8 mouse cellular contexts compared by ENCODE assay signal in genomic region chr17:26414523-26415354, GRCm38 (mm10). TPM values are rescaled to one million over a fixed set of nuclear protein-coding genes. Genes with fewer than 3 reads are reported as not detected.
DNase-seq lines count a peak whose midpoint lies in the region; ATAC-seq lines count a peak whose summit lies in the region.

Neurl1b (plus strand) TSS chr17:26414829.

- H3K27ac ChIP-seq in embryonic facial prominence, embryonic 11.5 days (replicated peaks; ENCODE audit: low read depth, low read length), result no peak within 1 kb of the TSS
- peak within 1 kb of the TSS; percentile 62; the same call in 1 of the 2 replicates for H3K27ac ChIP-seq in heart, embryonic 11.5 days (ENCODE audit: low read depth, low read length)
- 0 out of 2 replicates have a peak within 1 kb of the TSS, but pooled peaks have one; percentile 24 for H3K27ac ChIP-seq in kidney, embryonic 15.5 days
- no peak within 1 kb of the TSS for H3K27ac ChIP-seq in liver, embryonic 15.5 days (replicated peaks)
- no peak within 1 kb of the TSS for H3K27ac ChIP-seq in neural tube, embryonic 12.5 days

- 0 out of 2 replicates have a peak, but pooled peaks have one; percentile 24 for ATAC-seq in embryonic facial prominence, embryonic 11.5 days (replicated peaks; ENCODE audit: insufficient number of reproducible peaks, low FRiP score, low TSS enrichment, low read depth)
- ATAC-seq in heart, embryonic 11.5 days (replicated peaks; ENCODE audit: insufficient number of reproducible peaks, low FRiP score, low TSS enrichment), result peak; percentile 64
- peak; percentile 38 for ATAC-seq in kidney, embryonic 15.5 days (replicated peaks; ENCODE audit: low FRiP score)
- peak; percentile 52; the same call in 1 of the 2 replicates for ATAC-seq in liver, embryonic 15.5 days (ENCODE audit: insufficient read depth)
- ATAC-seq in neural tube, embryonic 12.5 days (ENCODE audit: low FRiP score, low read depth), result peak; percentile 68; the same call in 1 of the 2 replicates

- H3K27me3 ChIP-seq in embryonic facial prominence, embryonic 11.5 days (ENCODE audit: control insufficient read depth, insufficient read depth, low read length), result peaks cover 23% of the 10 kb centered on the region
- peaks cover 30% of the 10 kb centered on the region for H3K27me3 ChIP-seq in heart, embryonic 11.5 days (ENCODE audit: control insufficient read depth, insufficient read depth, low read length)
- H3K27me3 ChIP-seq in kidney, embryonic 15.5 days, result peaks cover 30% of the 10 kb centered on the region
- H3K27me3 ChIP-seq in liver, embryonic 15.5 days, result peaks cover 92% of the 10 kb centered on the region
- H3K27me3 ChIP-seq in neural tube, embryonic 12.5 days (replicated peaks), result peaks cover 43% of the 10 kb centered on the region

- under 1% methylated on average over 99 of the region's 105 CpGs for whole genome bisulfite sequencing in embryonic facial prominence, embryonic 11.5 days
- WGBS in heart, embryonic 11.5 days (ENCODE audit: insufficient replicate concordance), result under 1% methylated on average over 66 of the region's 105 CpGs
- WGBS in kidney, embryonic 15.5 days, result under 1% methylated on average over 102 of the region's 105 CpGs
- WGBS in liver, embryonic 15.5 days (ENCODE audit: insufficient replicate concordance), result 1% methylated on average over 104 of the region's 105 CpGs
- under 1% methylated on average over 103 of the region's 105 CpGs for WGBS in neural tube, embryonic 12.5 days

- DNase-seq in CD4-positive, CD25-positive, alpha-beta regulatory T cell, adult 2 months (ENCODE audit: low read depth, low spot score), result peak; percentile 67
- DNase-seq in adrenal gland, adult 2 months, result peak; percentile 78
- peak; percentile 62 for DNase-seq in embryonic facial prominence, embryonic 11.5 days (ENCODE audit: low spot score)
- peak; percentile 76 for DNase-seq in thymus, postnatal 25 days

- no peaks in the 10 kb centered on the region for H3K36me3 ChIP-seq in embryonic facial prominence, embryonic 11.5 days (replicated peaks; ENCODE audit: control insufficient read depth, insufficient read depth, low read depth, low read length)
- no peaks in the 10 kb centered on the region for H3K36me3 ChIP-seq in heart, embryonic 11.5 days (ENCODE audit: control insufficient read depth, insufficient read depth, low read length)
- no peaks in the 10 kb centered on the region for H3K36me3 ChIP-seq in kidney, embryonic 15.5 days
- no peaks in the 10 kb centered on the region for H3K36me3 ChIP-seq in liver, embryonic 15.5 days (replicated peaks)
- H3K36me3 ChIP-seq in neural tube, embryonic 12.5 days, result no peaks in the 10 kb centered on the region

- peak within 1 kb of the TSS; percentile 64 for H3K9ac ChIP-seq in embryonic facial prominence, embryonic 11.5 days (replicated peaks; ENCODE audit: low read length)
- H3K9ac ChIP-seq in heart, embryonic 11.5 days (ENCODE audit: low read depth, low read length), result peak within 1 kb of the TSS; percentile 84
- peak within 1 kb of the TSS; percentile 70 for H3K9ac ChIP-seq in kidney, embryonic 15.5 days
- peak within 1 kb of the TSS; percentile 25; the same call in 1 of the 2 replicates for H3K9ac ChIP-seq in liver, embryonic 15.5 days
- peak within 1 kb of the TSS; percentile 74 for H3K9ac ChIP-seq in neural tube, embryonic 12.5 days

- H3K4me1 ChIP-seq in embryonic facial prominence, embryonic 11.5 days (ENCODE audit: control insufficient read depth, insufficient read depth, low read length), result peaks cover 6% of the 10 kb centered on the region; the same call in 1 of the 2 replicates
- H3K4me1 ChIP-seq in heart, embryonic 11.5 days (ENCODE audit: control insufficient read depth, insufficient read depth, low read length), result peaks cover 23% of the 10 kb centered on the region
- H3K4me1 ChIP-seq in kidney, embryonic 15.5 days, result peaks cover 40% of the 10 kb centered on the region
- H3K4me1 ChIP-seq in liver, embryonic 15.5 days (replicated peaks), result peaks cover 30% of the 10 kb centered on the region
- H3K4me1 ChIP-seq in neural tube, embryonic 12.5 days, result peaks cover 17% of the 10 kb centered on the region

- peak within 1 kb of the TSS; percentile 67 for H3K4me3 ChIP-seq in embryonic facial prominence, embryonic 11.5 days (ENCODE audit: low read depth, low read length)
- H3K4me3 ChIP-seq in heart, embryonic 11.5 days (ENCODE audit: low read depth, low read length), result peak within 1 kb of the TSS; percentile 81
- H3K4me3 ChIP-seq in kidney, embryonic 15.5 days (replicated peaks), result peak within 1 kb of the TSS; percentile 72
- peak within 1 kb of the TSS; percentile 61 for H3K4me3 ChIP-seq in liver, embryonic 15.5 days (replicated peaks)
- peak within 1 kb of the TSS; percentile 72 for H3K4me3 ChIP-seq in neural tube, embryonic 12.5 days

- no peaks in the 10 kb centered on the region for H3K9me3 ChIP-seq in embryonic facial prominence, embryonic 11.5 days (replicated peaks; ENCODE audit: control insufficient read depth, low read length)
- no peaks in the 10 kb centered on the region for H3K9me3 ChIP-seq in heart, embryonic 11.5 days (replicated peaks; ENCODE audit: control insufficient read depth, low read length)
- H3K9me3 ChIP-seq in kidney, embryonic 15.5 days (replicated peaks), result no peaks in the 10 kb centered on the region
- H3K9me3 ChIP-seq in liver, embryonic 15.5 days (replicated peaks), result no peaks in the 10 kb centered on the region
- no peaks in the 10 kb centered on the region for H3K9me3 ChIP-seq in neural tube, embryonic 12.5 days

- peak within 1 kb of the TSS; percentile 98 for H3K4me2 ChIP-seq in embryonic facial prominence, embryonic 11.5 days (ENCODE audit: low read depth, low read length)
- peak within 1 kb of the TSS; percentile 98 for H3K4me2 ChIP-seq in heart, embryonic 11.5 days
- peak within 1 kb of the TSS; percentile 79 for H3K4me2 ChIP-seq in kidney, embryonic 15.5 days
- peak within 1 kb of the TSS; percentile 85 for H3K4me2 ChIP-seq in liver, embryonic 15.5 days
- peak within 1 kb of the TSS; percentile 99 for H3K4me2 ChIP-seq in neural tube, embryonic 12.5 days (replicated peaks)

RNA-seq across cellular contexts. Expression of gene Neurl1b, which starts in this region (rescaled TPM):
- 10 to 100 TPM; 31.7 to 48.5 TPM for total RNA-seq in adrenal gland, adult 2 months (2021)
- 142 and 152 TPM in 2 replicates for polyA plus RNA-seq in adrenal gland, adult 2 months (2012; rRNA removed)
- polyA plus RNA-seq in embryonic facial prominence, embryonic 11.5 days (2014; fragmentation: Nextera tagmentation; extraction: Ambion mirVana), result 0.25 and 0.45 TPM in 2 replicates
- 2.0 and 3.0 TPM in 2 replicates for polyA plus RNA-seq in heart, embryonic 11.5 days (2014; fragmentation: Nextera tagmentation; extraction: Ambion mirVana)
- polyA plus RNA-seq in kidney, embryonic 15.5 days (2015; fragmentation: Nextera tagmentation; extraction: Ambion mirVana), result 1.3 and 1.7 TPM in 2 replicates
- polyA plus RNA-seq in liver, embryonic 15.5 days (2015; fragmentation: Nextera tagmentation; extraction: Ambion mirVana), result 0.03 and 0.05 TPM in 2 replicates
- polyA plus RNA-seq in neural tube, embryonic 12.5 days (2016; fragmentation: Nextera tagmentation; extraction: Ambion mirVana), result 0.50 and 0.58 TPM in 2 replicates

Comparison
In these comparisons a context has a peak if more than half of its experiments do, and no peak if none do; other contexts are left out.
1. RNA of gene Neurl1b (polyA plus RNA-seq): 142 to 152 TPM in adrenal gland, adult 2 months; 2.0 to 3.0 TPM in heart, embryonic 11.5 days, 1.3 to 1.7 TPM in kidney, embryonic 15.5 days, 0.50 to 0.58 TPM in neural tube, embryonic 12.5 days, 0.25 to 0.45 TPM in embryonic facial prominence, embryonic 11.5 days and 0.03 to 0.05 TPM in liver, embryonic 15.5 days; every median in the first group is over 10 times any median in the second.
2. Peak in DNase-seq, ATAC-seq, H3K4me3 ChIP-seq, H3K9ac ChIP-seq and H3K4me2 ChIP-seq in embryonic facial prominence, embryonic 11.5 days; RNA of the gene not detected or under 1 TPM.
3. Peak in ATAC-seq, H3K4me3 ChIP-seq, H3K9ac ChIP-seq and H3K4me2 ChIP-seq in liver, embryonic 15.5 days; RNA of the gene not detected or under 1 TPM.
4. Peak in ATAC-seq, H3K4me3 ChIP-seq, H3K9ac ChIP-seq and H3K4me2 ChIP-seq in neural tube, embryonic 12.5 days; RNA of the gene not detected or under 1 TPM.
5. H3K27ac ChIP-seq: peak in heart, embryonic 11.5 days (single experiment) and kidney, embryonic 15.5 days (single experiment); none in embryonic facial prominence, embryonic 11.5 days (single experiment), liver, embryonic 15.5 days (single experiment) and neural tube, embryonic 12.5 days (single experiment).
6. H3K9ac ChIP-seq: peak in every context shown above with its lines; median percentile 84 in heart, embryonic 11.5 days; 74 in neural tube, embryonic 12.5 days; 70 in kidney, embryonic 15.5 days; 64 in embryonic facial prominence, embryonic 11.5 days; 25 in liver, embryonic 15.5 days.
7. Peak in every context shown above with its lines, with median percentiles within 50 percentile points of each other: DNase-seq, ATAC-seq, H3K4me2 ChIP-seq and H3K4me3 ChIP-seq.